ENCODE assay signal across 9 mouse cellular contexts in the genomic region with DNA sequence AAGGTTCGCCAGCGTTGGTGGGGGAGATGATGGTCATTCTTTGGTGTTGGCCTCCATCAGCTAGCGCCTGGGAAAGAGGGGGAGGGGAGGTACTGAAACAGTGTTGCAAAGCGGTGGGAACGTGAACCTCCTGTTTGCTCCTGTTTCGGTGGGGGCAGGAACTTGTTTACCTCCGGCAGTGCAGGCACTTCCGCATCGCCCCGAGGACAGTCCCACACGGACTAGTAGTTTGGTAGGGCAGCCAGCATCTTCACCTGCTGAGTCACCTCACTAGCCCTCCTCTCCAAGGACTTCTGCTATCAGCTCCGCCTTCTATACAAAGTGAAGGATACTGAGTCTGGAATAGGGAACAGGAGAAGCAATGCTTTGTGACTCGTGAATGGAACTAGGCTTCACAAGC. TPM values are rescaled to one million over a fixed set of nuclear protein-coding genes. Genes with fewer than 3 reads are reported as not detected.
DNase-seq lines count a peak whose midpoint lies in the region; ATAC-seq and TF ChIP-seq lines count a peak whose summit lies in the region.
"Had no signal": no experiment of that assay in that cellular context is flagged by ENCODE, and none has a peak within 500 bp of the region (broad histone marks: within the 10 kb centered on the region; RNA-seq: fewer than 3 reads in every experiment).

No protein-coding gene starts in this region.

- peak; percentile 48 for ATAC-seq in CD4-positive, CD25-positive, alpha-beta regulatory T cell, adult 4 months
- peak; percentile 68 for ATAC-seq in lung, postnatal 0 days
- peak; percentile 46 for ATAC-seq in stomach, postnatal 0 days (ENCODE audit: low FRiP score, low TSS enrichment)
- no peak for ATAC-seq in frontal cortex, adult (ENCODE audit: low TSS enrichment)

- no peak overlapping the region for H3K9ac ChIP-seq in lung, postnatal 0 days (replicated peaks; ENCODE audit: low read depth)
- H3K9ac ChIP-seq in stomach, postnatal 0 days (ENCODE audit: low read length) = peak overlapping the region; percentile 27; the same call in 1 of the 2 replicates

- H3K27me3 ChIP-seq in lung, postnatal 0 days (replicated peaks; ENCODE audit: insufficient read depth, low read length) = no peaks in the 10 kb centered on the region
- no peaks in the 10 kb centered on the region for H3K27me3 ChIP-seq in stomach, postnatal 0 days (ENCODE audit: control insufficient read depth, insufficient read depth, low read length)

- H3K4me1 ChIP-seq in bone marrow macrophage, adult 2 months (ENCODE audit: control insufficient read depth, insufficient read depth, low read length) = no peaks in the 10 kb centered on the region
- H3K4me1 ChIP-seq in lung, postnatal 0 days (ENCODE audit: insufficient read depth, low read depth, low read length) = no peaks in the 10 kb centered on the region
- no peaks in the 10 kb centered on the region; the same call in 1 of the 2 replicates for H3K4me1 ChIP-seq in stomach, postnatal 0 days (replicated peaks; ENCODE audit: control insufficient read depth, insufficient read depth)

- TF ChIP-seq CTCF in bone marrow macrophage, adult 2 months (IDR thresholded peaks at IDR 0.05; ENCODE audit: low read depth, low read length) = no peak
- no peak for TF ChIP-seq CTCF in lung, postnatal 0 days (IDR thresholded peaks at IDR 0.05)
- no peak for TF ChIP-seq CTCF in stomach, postnatal 0 days (IDR thresholded peaks at IDR 0.05; ENCODE audit: low read depth)

- no peak for TF ChIP-seq POLR2A in bone marrow macrophage, adult 2 months (IDR thresholded peaks at IDR 0.05; ENCODE audit: borderline replicate concordance, low read depth, low read length)

- H3K4me2 ChIP-seq in lung, postnatal 0 days (replicated peaks; ENCODE audit: low read depth, low read length) = peak overlapping the region; percentile 46
- H3K4me2 ChIP-seq in stomach, postnatal 0 days (replicated peaks; ENCODE audit: low read depth) = peak overlapping the region; percentile 39

- no peak for TF ChIP-seq EP300 in lung, postnatal 0 days (IDR thresholded peaks at IDR 0.05)
- no peak for TF ChIP-seq EP300 in stomach, postnatal 0 days (optimal IDR thresholded peaks at IDR 0.05)

- H3K27ac ChIP-seq in bone marrow macrophage, adult 2 months (ENCODE audit: insufficient read depth, low read depth, low read length) = no peak overlapping the region
- no peak overlapping the region for H3K27ac ChIP-seq in lung, postnatal 0 days (ENCODE audit: low read length)
- peak overlapping the region; percentile 75 for H3K27ac ChIP-seq in stomach, postnatal 0 days (replicated peaks)

- H3K9me3 ChIP-seq in lung, postnatal 0 days (ENCODE audit: low read length) = no peaks in the 10 kb centered on the region
- H3K9me3 ChIP-seq in stomach, postnatal 0 days (ENCODE audit: control insufficient read depth, low read length) = no peaks in the 10 kb centered on the region

- H3K4me3 ChIP-seq in bone marrow macrophage, adult 2 months (ENCODE audit: insufficient read depth, low read length) = peak overlapping the region; percentile 29
- H3K4me3 ChIP-seq in lung, postnatal 0 days (ENCODE audit: low read depth, low read length) = no peak overlapping the region; the same call in 1 of the 2 replicates
- peak overlapping the region; percentile 12; the same call in 1 of the 2 replicates for H3K4me3 ChIP-seq in stomach, postnatal 0 days (ENCODE audit: low read depth, low read length)

- 3% methylated on average over 13 of the region's 13 CpGs for WGBS in lung, postnatal 0 days
- 2% methylated on average over 13 of the region's 13 CpGs for WGBS in stomach, postnatal 0 days

- no peaks in the 10 kb centered on the region for H3K36me3 ChIP-seq in lung, postnatal 0 days (ENCODE audit: insufficient read depth, low read length)
- H3K36me3 ChIP-seq in stomach, postnatal 0 days (ENCODE audit: control insufficient read depth, insufficient read depth, low read length) = no peaks in the 10 kb centered on the region

- peak; percentile 52 for DNase-seq in induced T-regulatory cell, adult 2 months (ENCODE audit: low read depth)
- peak; percentile 37 for DNase-seq in lung, postnatal 0 days (ENCODE audit: low spot score)
- DNase-seq in stomach, postnatal 0 days (ENCODE audit: low spot score) = peak; percentile 43
- no peak for DNase-seq in adrenal gland, adult 18-20 months (ENCODE audit: low spot score in 2 of 2)
- no peak for DNase-seq in adipocyte (ENCODE audit: low spot score)

RNA-seq across cellular contexts. Expression of gene Opn4, which starts 15.1 kb away (rescaled TPM):
- polyA plus RNA-seq in CD4-positive, CD25-positive, alpha-beta regulatory T cell, adult 4 months (2017; shearing (Covaris generic)) = not detected
- not detected in 2 replicates for polyA plus RNA-seq in bone marrow macrophage, adult 2 months (2012; ENCODE audit: insufficient read depth, insufficient read length, missing spikeins)
- polyA plus RNA-seq in lung, postnatal 0 days (2015; fragmentation: Nextera tagmentation; extraction: Ambion mirVana) = 0.12 and 0.15 TPM in 2 replicates
- not detected in 2 replicates for polyA plus RNA-seq in stomach, postnatal 0 days (2015; fragmentation: Nextera tagmentation; extraction: Ambion mirVana)
- total RNA-seq in adrenal gland, adult 18-20 months (2021) = not detected
- polyA plus RNA-seq: cortical plate, adult 2 months had no signal

RNA-seq across cellular contexts. Expression of gene Ldb3, which starts 26.6 kb away (rescaled TPM):
- polyA plus RNA-seq in CD4-positive, CD25-positive, alpha-beta regulatory T cell, adult 4 months (2017; shearing (Covaris generic)) = not detected
- polyA plus RNA-seq in bone marrow macrophage, adult 2 months (2012; ENCODE audit: insufficient read depth, insufficient read length, missing spikeins) = not detected in 2 replicates
- 2.6 and 3.3 TPM in 2 replicates for polyA plus RNA-seq in lung, postnatal 0 days (2015; fragmentation: Nextera tagmentation; extraction: Ambion mirVana)
- polyA plus RNA-seq in stomach, postnatal 0 days (2015; fragmentation: Nextera tagmentation; extraction: Ambion mirVana) = 1.6 and 1.7 TPM in 2 replicates
- 1 to 10 TPM in 1 of 2 experiments, under 1 TPM in 1; 0.46 to 2.6 TPM for total RNA-seq in adrenal gland, adult 18-20 months (2021)

RNA-seq across cellular contexts. Expression of gene Wapl, which starts 58.6 kb away (rescaled TPM):
- polyA plus RNA-seq in CD4-positive, CD25-positive, alpha-beta regulatory T cell, adult 4 months (2017; shearing (Covaris generic)) = 10 to 100 TPM; 49.1 to 49.9 TPM
- 50.1 and 55.3 TPM in 2 replicates for polyA plus RNA-seq in bone marrow macrophage, adult 2 months (2012; ENCODE audit: insufficient read depth, insufficient read length, missing spikeins)
- 19.9 and 22.7 TPM in 2 replicates for polyA plus RNA-seq in lung, postnatal 0 days (2015; fragmentation: Nextera tagmentation; extraction: Ambion mirVana)
- 15.8 and 16.0 TPM in 2 replicates for polyA plus RNA-seq in stomach, postnatal 0 days (2015; fragmentation: Nextera tagmentation; extraction: Ambion mirVana)
- 10 to 100 TPM; 72.4 to 90.5 TPM for total RNA-seq in adrenal gland, adult 18-20 months (2021)

Comparison
In these comparisons a context has a peak if more than half of its experiments do, and no peak if none do; other contexts are left out.
1. DNase-seq: peak in induced T-regulatory cell, adult 2 months (single experiment), lung, postnatal 0 days (single experiment) and stomach, postnatal 0 days (single experiment); none in adrenal gland, adult 18-20 months (0 of 2) and adipocyte (single experiment).